22 mouse cellular contexts compared by ENCODE assay signal in the genomic region with DNA sequence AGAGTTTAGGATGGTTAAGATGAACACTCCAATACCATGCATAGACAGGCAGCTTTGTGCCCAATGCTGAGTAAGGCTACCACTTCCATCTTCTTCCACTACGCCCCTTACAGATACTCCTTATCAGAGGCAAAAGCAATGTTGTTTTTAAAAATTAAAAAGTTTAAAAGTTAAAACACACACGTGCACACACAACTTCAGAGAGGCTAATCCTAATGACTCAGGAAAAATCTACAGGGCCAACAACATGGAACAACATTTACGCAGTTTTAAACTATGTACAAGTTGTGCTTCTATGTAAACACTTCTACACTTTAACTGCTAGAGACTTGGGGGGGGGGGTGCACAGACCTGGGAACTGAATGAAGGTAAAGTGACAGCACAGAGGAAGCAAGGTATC. TPM values are rescaled to one million over a fixed set of nuclear protein-coding genes. Genes with fewer than 3 reads are reported as not detected.
DNase-seq lines count a peak whose midpoint lies in the region; ATAC-seq and TF ChIP-seq lines count a peak whose summit lies in the region.
"Had no signal": no experiment of that assay in that cellular context is flagged by ENCODE, and none has a peak within 500 bp of the region (broad histone marks: within the 10 kb centered on the region; RNA-seq: fewer than 3 reads in every experiment).

No protein-coding gene starts in this region.

- DNase-seq in heart, postnatal 10 days = no peak
- DNase-seq in lung, postnatal 36 days = no peak
- DNase-seq in layer of hippocampus, adult 9-11 months = no peak
- DNase-seq: B cell, adult 2 months; cerebellum, adult 8-10 months; gastrocnemius, postnatal 36 days; kidney, postnatal 4 days; lung, postnatal 4 days had no signal

- H3K4me1 ChIP-seq in heart, embryonic 14.5 days (ENCODE audit: control insufficient read depth in 2 of 2, insufficient read depth in 2 of 2, low read length in 2 of 2) = peaks cover 11 to 70% of the 10 kb centered on the region in 2 experiments
- peaks cover 72% of the 10 kb centered on the region for H3K4me1 ChIP-seq in lung, embryonic 15.5 days
- H3K4me1 ChIP-seq in embryonic facial prominence, embryonic 13.5 days = peaks cover 66% of the 10 kb centered on the region

- no peak overlapping the region for H3ac ChIP-seq in myocyte (ENCODE audit: control insufficient read depth, insufficient read length)

- H3K9me3 ChIP-seq in heart, embryonic 14.5 days (ENCODE audit: control insufficient read depth, low read length) = no peaks in the 10 kb centered on the region
- no peaks in the 10 kb centered on the region for H3K9me3 ChIP-seq in lung, embryonic 15.5 days
- no peaks in the 10 kb centered on the region for H3K9me3 ChIP-seq in embryonic facial prominence, embryonic 13.5 days
- H3K9me3 ChIP-seq: forebrain, embryonic 15.5 days; kidney, embryonic 15.5 days; limb, embryonic 12.5 days; midbrain, embryonic 12.5 days had no signal

- intact Hi-C loops in heart, postnatal 10 days (cut with DNase I) = no loop called here

- 85% methylated on average over 3 of the region's 3 CpGs for WGBS in heart, embryonic 14.5 days
- 83% methylated on average over 3 of the region's 3 CpGs for WGBS in lung, embryonic 15.5 days
- WGBS in embryonic facial prominence, embryonic 13.5 days = 88% methylated on average over 3 of the region's 3 CpGs

- H3K9ac ChIP-seq in heart, embryonic 14.5 days (ENCODE audit: low read length) = peak overlapping the region; percentile 27; the same call in 1 of the 2 replicates
- no peak overlapping the region for H3K9ac ChIP-seq in lung, embryonic 15.5 days
- H3K9ac ChIP-seq in embryonic facial prominence, embryonic 13.5 days = no peak overlapping the region
- H3K9ac ChIP-seq: forebrain, embryonic 15.5 days; kidney, embryonic 15.5 days; limb, embryonic 12.5 days; midbrain, embryonic 12.5 days had no signal

- peak overlapping the region; percentile 88; the same call in 1 of the 2 replicates for H3K4me2 ChIP-seq in heart, embryonic 14.5 days (ENCODE audit: low read length)
- peak overlapping the region; percentile 73; the same call in 1 of the 2 replicates for H3K4me2 ChIP-seq in lung, embryonic 15.5 days
- peak overlapping the region; percentile 2; the same call in 1 of the 2 replicates for H3K4me2 ChIP-seq in embryonic facial prominence, embryonic 13.5 days
- H3K4me2 ChIP-seq in myocyte (ENCODE audit: low read depth) = peak overlapping the region; percentile 96
- H3K4me2 ChIP-seq: forebrain, embryonic 15.5 days; kidney, embryonic 15.5 days; limb, embryonic 12.5 days; midbrain, embryonic 12.5 days had no signal

- H3K4me3 ChIP-seq in heart, embryonic 14.5 days (ENCODE audit: control insufficient read depth in 1 of 2, insufficient read depth in 1 of 2, low read depth in 1 of 2, low read length in 2 of 2) = no peak overlapping the region
- no peak overlapping the region for H3K4me3 ChIP-seq in lung, embryonic 15.5 days
- H3K4me3 ChIP-seq in embryonic facial prominence, embryonic 13.5 days = no peak overlapping the region
- no peak overlapping the region for H3K4me3 ChIP-seq in myocyte
- H3K4me3 ChIP-seq: forebrain, embryonic 15.5 days; kidney, embryonic 15.5 days; limb, embryonic 12.5 days; midbrain, embryonic 12.5 days had no signal

- no peak for ATAC-seq in heart, embryonic 14.5 days (ENCODE audit: insufficient number of reproducible peaks, insufficient read depth, low FRiP score, low read depth)
- no peak for ATAC-seq in lung, embryonic 15.5 days (ENCODE audit: borderline replicate concordance, extremely low read depth, low FRiP score, low TSS enrichment)
- no peak for ATAC-seq in embryonic facial prominence, embryonic 13.5 days (ENCODE audit: insufficient number of reproducible peaks, insufficient read depth, low FRiP score, low TSS enrichment, low read depth)
- ATAC-seq: forebrain, embryonic 15.5 days; hindbrain, embryonic 16.5 days; intestine, embryonic 16.5 days had no signal

- H3K36me3 ChIP-seq in heart, embryonic 14.5 days (ENCODE audit: control insufficient read depth, insufficient read depth, low read length) = peaks cover 29% of the 10 kb centered on the region
- 0 out of 2 replicates have a peak, but pooled peaks cover under 1% of the 10 kb centered on the region for H3K36me3 ChIP-seq in lung, embryonic 15.5 days
- H3K36me3 ChIP-seq in embryonic facial prominence, embryonic 13.5 days = peaks cover 25% of the 10 kb centered on the region
- peaks cover 7% of the 10 kb centered on the region for H3K36me3 ChIP-seq in myocyte (ENCODE audit: control insufficient read depth, insufficient read depth)

- no peaks in the 10 kb centered on the region for H3K27me3 ChIP-seq in heart, embryonic 14.5 days (ENCODE audit: control insufficient read depth, insufficient read depth, low read length)
- H3K27me3 ChIP-seq in lung, embryonic 15.5 days = no peaks in the 10 kb centered on the region
- H3K27me3 ChIP-seq in embryonic facial prominence, embryonic 13.5 days = no peaks in the 10 kb centered on the region
- no peaks in the 10 kb centered on the region for H3K27me3 ChIP-seq in myocyte (ENCODE audit: control insufficient read depth, insufficient read depth, insufficient read length)
- H3K27me3 ChIP-seq: forebrain, embryonic 15.5 days; kidney, embryonic 15.5 days; limb, embryonic 12.5 days; midbrain, embryonic 12.5 days had no signal

- H3K79me2 ChIP-seq in myocyte (ENCODE audit: control insufficient read depth, insufficient read depth) = peaks cover 90% of the 10 kb centered on the region

- 0 out of 4 replicates have a peak overlapping the region, but pooled peaks of 1 of the 2 experiments have one; percentile 7 for H3K27ac ChIP-seq in heart, embryonic 14.5 days (replicated peaks in 1 of 2; ENCODE audit: control insufficient read depth in 1 of 2, insufficient read depth in 1 of 2, low read depth in 2 of 2, low read length in 2 of 2)
- H3K27ac ChIP-seq in lung, embryonic 15.5 days = no peak overlapping the region
- H3K27ac ChIP-seq in embryonic facial prominence, embryonic 13.5 days = no peak overlapping the region
- H3K27ac ChIP-seq: forebrain, embryonic 15.5 days; kidney, embryonic 15.5 days; limb, embryonic 12.5 days; midbrain, embryonic 12.5 days had no signal

- no peak for TF ChIP-seq POLR2A in myocyte (IDR thresholded peaks at IDR 0.05; ENCODE audit: insufficient read length, low read depth)

TF ChIP-seq in myocyte, 11 proteins besides CTCF, POLR2A, EP300 and RAD21:
- TF ChIP-seq SRF (IDR thresholded peaks at IDR 0.05; ENCODE audit: control insufficient read depth, insufficient read length, low read depth) (no peak), TCF12 (IDR thresholded peaks at IDR 0.05; ENCODE audit: insufficient read depth, poor library complexity, severe bottlenecking) (no peak), MYOD1 (IDR thresholded peaks at IDR 0.05; ENCODE audit: control insufficient read depth in 1 of 3, insufficient read length in 2 of 3, low read depth in 2 of 3) (no peak)

RNA-seq across cellular contexts. Expression of a gene that starts 4.0 kb away (rescaled TPM):
- 556 and 557 TPM in 2 replicates for polyA plus RNA-seq in heart, embryonic 14.5 days (2014; fragmentation: Nextera tagmentation; extraction: Ambion mirVana)
- 100 to 1,000 TPM; 339 to 344 TPM for total RNA-seq in heart, postnatal 10 days (2021)
- polyA plus RNA-seq in lung, embryonic 15.5 days (2015; fragmentation: Nextera tagmentation; extraction: Ambion mirVana) = 724 and 743 TPM in 2 replicates
- 693 and 702 TPM in 2 replicates for polyA plus RNA-seq in embryonic facial prominence, embryonic 13.5 days (2015; fragmentation: Nextera tagmentation; extraction: Ambion mirVana)
- 500 TPM for polyA plus RNA-seq in myocyte (2012; fragmentation: generic; extraction: Trizol)

RNA-seq across cellular contexts. Expression of a gene that starts 15.9 kb away (rescaled TPM):
- polyA plus RNA-seq in heart, embryonic 14.5 days (2014; fragmentation: Nextera tagmentation; extraction: Ambion mirVana) = 20.0 and 22.1 TPM in 2 replicates
- 10 to 100 TPM in 1 of 2 experiments, 1 to 10 TPM in 1; 9.4 to 12.3 TPM for total RNA-seq in heart, postnatal 10 days (2021)
- polyA plus RNA-seq in lung, embryonic 15.5 days (2015; fragmentation: Nextera tagmentation; extraction: Ambion mirVana) = 31.9 and 32.3 TPM in 2 replicates
- polyA plus RNA-seq in embryonic facial prominence, embryonic 13.5 days (2015; fragmentation: Nextera tagmentation; extraction: Ambion mirVana) = 36.8 and 45.5 TPM in 2 replicates
- 13.3 TPM for polyA plus RNA-seq in myocyte (2012; fragmentation: generic; extraction: Trizol)

RNA-seq across cellular contexts. Expression of a gene that starts 21.7 kb away (rescaled TPM):
- polyA plus RNA-seq in heart, embryonic 14.5 days (2014; fragmentation: Nextera tagmentation; extraction: Ambion mirVana) = 131 and 133 TPM in 2 replicates
- total RNA-seq in heart, postnatal 10 days (2021) = 10 to 100 TPM; 86.9 to 88.0 TPM
- polyA plus RNA-seq in lung, embryonic 15.5 days (2015; fragmentation: Nextera tagmentation; extraction: Ambion mirVana) = 89.6 and 92.6 TPM in 2 replicates
- polyA plus RNA-seq in embryonic facial prominence, embryonic 13.5 days (2015; fragmentation: Nextera tagmentation; extraction: Ambion mirVana) = 90.7 and 97.1 TPM in 2 replicates
- 36.0 TPM for polyA plus RNA-seq in myocyte (2012; fragmentation: generic; extraction: Trizol)

RNA-seq across cellular contexts. Expression of a gene that starts 32.0 kb away (rescaled TPM):
- polyA plus RNA-seq in heart, embryonic 14.5 days (2014; fragmentation: Nextera tagmentation; extraction: Ambion mirVana) = 133 and 136 TPM in 2 replicates
- total RNA-seq in heart, postnatal 10 days (2021) = 10 to 100 TPM; 74.3 to 76.2 TPM
- polyA plus RNA-seq in lung, embryonic 15.5 days (2015; fragmentation: Nextera tagmentation; extraction: Ambion mirVana) = 131 and 141 TPM in 2 replicates
- polyA plus RNA-seq in embryonic facial prominence, embryonic 13.5 days (2015; fragmentation: Nextera tagmentation; extraction: Ambion mirVana) = 124 and 142 TPM in 2 replicates
- 63.5 TPM for polyA plus RNA-seq in myocyte (2012; fragmentation: generic; extraction: Trizol)

RNA-seq across cellular contexts. Expression of a gene that starts 41.0 kb away (rescaled TPM):
- 0.23 and 0.39 TPM in 2 replicates for polyA plus RNA-seq in heart, embryonic 14.5 days (2014; fragmentation: Nextera tagmentation; extraction: Ambion mirVana)
- 1 to 10 TPM; 1.7 to 1.8 TPM for total RNA-seq in heart, postnatal 10 days (2021)
- polyA plus RNA-seq in lung, embryonic 15.5 days (2015; fragmentation: Nextera tagmentation; extraction: Ambion mirVana) = 0.56 and 0.60 TPM in 2 replicates
- polyA plus RNA-seq in embryonic facial prominence, embryonic 13.5 days (2015; fragmentation: Nextera tagmentation; extraction: Ambion mirVana) = 0.21 and 0.28 TPM in 2 replicates
- polyA plus RNA-seq in myocyte (2012; fragmentation: generic; extraction: Trizol) = 0.04 TPM
- total RNA-seq: hematopoietic stem cell, adult 5-6 weeks; monocyte, adult 5-6 weeks had no signal
- polyA plus RNA-seq: embryonic facial prominence, embryonic 11.5 days; neural tube, embryonic 14.5 days had no signal

Comparison
In these comparisons a context has a peak if more than half of its experiments do, and no peak if none do; other contexts are left out.
1. H3K4me2 ChIP-seq: peak in every context shown above with its lines; median percentile 96 in myocyte; 88 in heart, embryonic 14.5 days; 73 in lung, embryonic 15.5 days; 2 in embryonic facial prominence, embryonic 13.5 days.